Mouse (Mus musculus): ENCODE measurements around the gene Entpd1.
A peak's percentile ranks its signal among the peaks of the same experiment; 100 is the strongest.
"Not testable (repeated sequence)": the region's sequence is repeated elsewhere in the genome, so short reads cannot be mapped to it uniquely, and the experiment has no call there.

Gene Entpd1

GRCm38 (mm10) chr19:40611830-40612506 lies at the start of gene Entpd1, which contains the start of gene Tctn3:
Gene Entpd1, plus strand, starts transcription at chr19:40612366.
Gene Tctn3, minus strand, starts transcription at chr19:40612233.
- DNase-seq (ENCODE audit: low spot score in 2 of 2), result peak; percentile 95 to 97

GRCm38 (mm10) chr19:40563880-40564645 lies 48.1 kb upstream of the Entpd1 start:
- no peak for DNase-seq (ENCODE audit: low spot score in 2 of 2)

GRCm38 (mm10) chr19:40567616-40568015 lies 44.5 kb upstream of the Entpd1 start:
- no peak for DNase-seq (ENCODE audit: low spot score in 2 of 2)

GRCm38 (mm10) chr19:40570726-40571125 lies 41.4 kb upstream of the Entpd1 start:
- no peak for DNase-seq (ENCODE audit: low spot score in 2 of 2)

- DNase-seq (ENCODE audit: low spot score in 2 of 2), result no peak
Measured at GRCm38 (mm10) chr19:40575438-40575837, 36.7 kb upstream of the Entpd1 start.

- no peak for DNase-seq (ENCODE audit: low spot score in 2 of 2)
Measured at GRCm38 (mm10) chr19:40580902-40581301, 31.3 kb upstream of the Entpd1 start.

- DNase-seq (ENCODE audit: low spot score in 2 of 2), result no peak
Measured at GRCm38 (mm10) chr19:40581662-40582061, 30.5 kb upstream of the Entpd1 start.

GRCm38 (mm10) chr19:40586908-40587307 lies 25.3 kb upstream of the Entpd1 start:
- DNase-seq (ENCODE audit: low spot score in 2 of 2), result no peak

GRCm38 (mm10) chr19:40587491-40588292 lies 24.5 kb upstream of the Entpd1 start:
- no peak for DNase-seq (ENCODE audit: low spot score in 2 of 2)

- peak; percentile 91 to 96 for DNase-seq (ENCODE audit: low spot score in 2 of 2)
Measured at GRCm38 (mm10) chr19:40588293-40588654, 23.9 kb upstream of the Entpd1 start, which contains the start of gene Aldh18a1. Gene Aldh18a1, minus strand, starts transcription at chr19:40588463.

GRCm38 (mm10) chr19:40588847-40589529 lies 23.2 kb upstream of the Entpd1 start:
- peak; percentile 86 to 90 for DNase-seq (ENCODE audit: low spot score in 2 of 2)

GRCm38 (mm10) chr19:40589530-40589880 lies 22.7 kb upstream of the Entpd1 start:
- no peak for DNase-seq (ENCODE audit: low spot score in 2 of 2)

- no peak for DNase-seq (ENCODE audit: low spot score in 2 of 2)
Measured at GRCm38 (mm10) chr19:40595231-40595630, 16.9 kb upstream of the Entpd1 start.

- DNase-seq (ENCODE audit: low spot score in 2 of 2), result no peak
Measured at GRCm38 (mm10) chr19:40595831-40596230, 16.3 kb upstream of the Entpd1 start.

- not testable (repeated sequence) for DNase-seq (ENCODE audit: low spot score in 2 of 2)
Measured at GRCm38 (mm10) chr19:40600846-40601245, 11.3 kb upstream of the Entpd1 start.

- no peak for DNase-seq (ENCODE audit: low spot score in 2 of 2)
Measured at GRCm38 (mm10) chr19:40601870-40602269, 10.3 kb upstream of the Entpd1 start.

- no peak for DNase-seq (ENCODE audit: low spot score in 2 of 2)
Measured at GRCm38 (mm10) chr19:40605189-40605588, 7.0 kb upstream of the Entpd1 start.

- no peak for DNase-seq (ENCODE audit: low spot score in 2 of 2)
Measured at GRCm38 (mm10) chr19:40607676-40608075, 4.5 kb upstream of the Entpd1 start.

- no peak for DNase-seq (ENCODE audit: low spot score in 2 of 2)
Measured at GRCm38 (mm10) chr19:40614811-40615210, 2.6 kb downstream of the Entpd1 start.

- DNase-seq (ENCODE audit: low spot score in 2 of 2), result no peak
Measured at GRCm38 (mm10) chr19:40616021-40616420, 3.9 kb downstream of the Entpd1 start.

- DNase-seq (ENCODE audit: low spot score in 2 of 2), result not testable (repeated sequence)
Measured at GRCm38 (mm10) chr19:40621616-40622015, 9.4 kb downstream of the Entpd1 start.

- no peak for DNase-seq (ENCODE audit: low spot score in 2 of 2)
Measured at GRCm38 (mm10) chr19:40625935-40626334, 13.8 kb downstream of the Entpd1 start.

All from frontal cortex, postnatal 36 days (tissue).